Comparison of ENCODE assay signal across 24 mouse cellular contexts in genomic region chr5:88632463-88632862, GRCm38 (mm10). TPM values are rescaled to one million over a fixed set of nuclear protein-coding genes. Genes with fewer than 3 reads are reported as not detected.
DNase-seq lines count a peak whose midpoint lies in the region; ATAC-seq and TF ChIP-seq lines count a peak whose summit lies in the region.
"Had no signal": no experiment of that assay in that cellular context is flagged by ENCODE, and none has a peak within 500 bp of the region (broad histone marks: within the 10 kb centered on the region; RNA-seq: fewer than 3 reads in every experiment).

No protein-coding gene starts in this region.

- ATAC-seq in liver, postnatal 0 days: 0 out of 2 replicates have a peak, but pooled peaks have one; percentile 5
- ATAC-seq in erythroid progenitor cell, adult 5-6 weeks (replicated peaks; ENCODE audit: low FRiP score, poor library complexity, severe bottlenecking): no peak
- ATAC-seq: forebrain, embryonic 16.5 days; midbrain, embryonic 16.5 days had no signal

- peaks cover 19% of the 10 kb centered on the region for H3K36me3 ChIP-seq in liver, postnatal 0 days (replicated peaks; ENCODE audit: insufficient read depth, low read length)

- no peak overlapping the region for H3K9ac ChIP-seq in liver, postnatal 0 days (replicated peaks)
- H3K9ac ChIP-seq: hindbrain, embryonic 13.5 days; limb, embryonic 12.5 days; liver, embryonic 14.5 days; neural tube, embryonic 13.5 days; stomach, embryonic 15.5 days had no signal

- H3K4me2 ChIP-seq in liver, postnatal 0 days (ENCODE audit: low read depth, low read length): no peak overlapping the region
- H3K4me2 ChIP-seq: hindbrain, embryonic 13.5 days; limb, embryonic 12.5 days; neural tube, embryonic 13.5 days; stomach, embryonic 15.5 days had no signal

- no peak for TF ChIP-seq EP300 in liver, postnatal 0 days (IDR thresholded peaks at IDR 0.05; ENCODE audit: low read depth)

- no peak overlapping the region for H3K27ac ChIP-seq in liver, postnatal 0 days (ENCODE audit: low read depth)
- H3K27ac ChIP-seq: embryonic facial prominence, embryonic 10.5 days; forebrain, embryonic 10.5 days; heart, adult 2 months; hindbrain, embryonic 13.5 days; limb, embryonic 12.5 days; liver, embryonic 14.5 days; neural tube, embryonic 13.5 days; stomach, embryonic 15.5 days had no signal

- H3K4me1 ChIP-seq in liver, postnatal 0 days (ENCODE audit: insufficient read depth): 0 out of 2 replicates have a peak, but pooled peaks cover 2% of the 10 kb centered on the region
- H3K4me1 ChIP-seq: embryonic facial prominence, embryonic 10.5 days; forebrain, embryonic 10.5 days; hindbrain, embryonic 13.5 days; neural tube, embryonic 13.5 days; stomach, embryonic 15.5 days had no signal

- no peaks in the 10 kb centered on the region for H3K27me3 ChIP-seq in liver, postnatal 0 days (ENCODE audit: insufficient read depth, low read length)
- H3K27me3 ChIP-seq: hindbrain, embryonic 13.5 days; limb, embryonic 12.5 days; neural tube, embryonic 13.5 days; stomach, embryonic 15.5 days had no signal

- H3K9me3 ChIP-seq in liver, postnatal 0 days (ENCODE audit: low read length): no peaks in the 10 kb centered on the region
- H3K9me3 ChIP-seq: embryonic facial prominence, embryonic 10.5 days; forebrain, embryonic 10.5 days; hindbrain, embryonic 13.5 days; limb, embryonic 12.5 days; neural tube, embryonic 13.5 days; stomach, embryonic 15.5 days had no signal

- no peak for TF ChIP-seq CTCF in liver, postnatal 0 days (IDR thresholded peaks at IDR 0.05; ENCODE audit: low read depth)

- WGBS in liver, postnatal 0 days (ENCODE audit: insufficient replicate concordance): 75% methylated on average over 9 of the region's 9 CpGs

- H3K4me3 ChIP-seq in liver, postnatal 0 days (ENCODE audit: low read depth, low read length): no peak overlapping the region
- H3K4me3 ChIP-seq: embryonic facial prominence, embryonic 10.5 days; forebrain, embryonic 10.5 days; heart, adult 2 months; hindbrain, embryonic 13.5 days; limb, embryonic 12.5 days; myocyte; neural tube, embryonic 13.5 days; stomach, embryonic 15.5 days had no signal

- peak; percentile 33 for DNase-seq in liver, postnatal 0 days
- DNase-seq in liver: no peak
- DNase-seq in kidney, adult 9 months: peak; percentile 95
- peak; percentile 83 to 89 for DNase-seq in kidney, postnatal 25 days
- DNase-seq in thymus, postnatal 25 days: no peak
- DNase-seq in cerebellum, adult 8-10 months: no peak
- DNase-seq: adrenal gland, postnatal 36 days; cerebellum, adult 11 months; cerebellum, postnatal 10 days; gastrocnemius, postnatal 14 days; heart, adult 2 months; lung, postnatal 4 days; thymus, adult 2 months had no signal

RNA-seq across cellular contexts. Expression of gene Grsf1, which starts 43.5 kb away (rescaled TPM):
- 35.9 and 42.0 TPM in 2 replicates for polyA plus RNA-seq in liver, postnatal 0 days (2015; fragmentation: Nextera tagmentation; extraction: Ambion mirVana)
- total RNA-seq in erythroid progenitor cell, adult 5-6 weeks (2015; ENCODE audit: low replicate concordance): 18.4 and 21.4 TPM in 2 replicates
- total RNA-seq in erythroid progenitor cell, adult 5-6 weeks (2017; ENCODE audit: low replicate concordance): 30.7 and 35.3 TPM in 2 replicates

Comparison
In these comparisons a context has a peak if more than half of its experiments do, and no peak if none do; other contexts are left out.
1. DNase-seq: peak in liver, postnatal 0 days (single experiment), kidney, adult 9 months (single experiment) and kidney, postnatal 25 days (2 of 2); none in liver (single experiment), thymus, postnatal 25 days (single experiment) and cerebellum, adult 8-10 months (single experiment).